Mouse (Mus musculus) cerebellum, adult 2 months (tissue): ENCODE results near the gene Crtc2.

ENCODE experiments used
- CTCF ChIP-seq: fragments of 200-500 bp; IDR thresholded peaks from 2 replicates; pipeline ENCODE4 v1.5.1; 2011; ENCODE audit warnings: low read depth, mild to moderate bottlenecking, control low read depth, low read length, moderate library complexity, borderline replicate concordance; ENCODE audit not compliant: insufficient read depth
- POLR2A ChIP-seq: fragments of 200-500 bp; IDR thresholded peaks from 2 replicates; pipeline ENCODE4 v1.6.1; 2011; ENCODE audit warnings: low read length, control low read depth, borderline replicate concordance; ENCODE audit not compliant: insufficient read depth

GRCm38 (mm10) chr3:90277793-90278192 lies 23.8 kb downstream of the Crtc2 start:
- TF ChIP-seq CTCF (no peak), POLR2A (no peak)
